Mouse (Mus musculus) embryonic facial prominence, embryonic 12.5 days (tissue): Measurements from ENCODE around the gene Mbd5. TPM values are rescaled to one million over a fixed set of nuclear protein-coding genes. Genes with fewer than 3 reads are reported as not detected.

Experiments used
- ATAC-seq: fragments of 200-750 bp; cut with Nextera tagmentation; 2 replicates; pipeline ENCODE4 v1.8.0; 2017; ENCODE audit not compliant: insufficient number of reproducible peaks, insufficient read depth, low FRiP score, low TSS enrichment
- H3K27ac ChIP-seq: fragments of 300-500 bp; sonication (generic); 2 replicates; pipeline ENCODE4 v1.5.1; 2016; ENCODE audit warnings: mild to moderate bottlenecking
- H3K27me3 ChIP-seq: fragments of 300-500 bp; sonication (generic); 2 replicates; pipeline ENCODE4 v1.6.1; 2016; ENCODE audit warnings: mild to moderate bottlenecking, moderate library complexity
- H3K36me3 ChIP-seq: fragments of 300-500 bp; sonication (generic); 2 replicates; pipeline ENCODE4 v1.6.1; 2016; ENCODE audit warnings: mild to moderate bottlenecking
- H3K4me1 ChIP-seq: fragments of 300-500 bp; sonication (generic); 2 replicates; pipeline ENCODE4 v1.6.1; 2016
- H3K4me2 ChIP-seq: fragments of 300-500 bp; sonication (generic); replicated peaks from 2 replicates; pipeline ENCODE4 v1.6.1; 2016; ENCODE audit warnings: mild to moderate bottlenecking, moderate library complexity
- H3K4me3 ChIP-seq: fragments of 300-500 bp; sonication (generic); 2 replicates; pipeline ENCODE4 v1.5.1; 2016; ENCODE audit warnings: mild to moderate bottlenecking
- H3K9ac ChIP-seq: fragments of 300-500 bp; sonication (generic); 2 replicates; pipeline ENCODE4 v1.6.1; 2016; ENCODE audit warnings: mild to moderate bottlenecking, moderate library complexity
- H3K9me3 ChIP-seq: fragments of 300-500 bp; sonication (generic); 2 replicates; pipeline ENCODE4 v1.6.1; 2016; ENCODE audit warnings: mild to moderate bottlenecking, moderate library complexity
- WGBS: fragments of 180-500 bp; shearing (Covaris S2); methylation state at CpG from one replicate; pipeline ENCODE4 v1.1.7; 2016; 5-methylcytosine and 5-hydroxymethylcytosine counted together
- polyA plus RNA-seq: library from polyadenylated mRNA; unstranded; fragments of >200 nt; fragmentation: Nextera tagmentation; extraction: Ambion mirVana; gene quantifications from 2 replicates; pipeline ENCODE4 v1.2.1, GENCODE M21; 2016

The Mbd5 gene
- polyA plus RNA-seq, 1 experiment from 2014 or later, result 29.8 TPM

DNA sequence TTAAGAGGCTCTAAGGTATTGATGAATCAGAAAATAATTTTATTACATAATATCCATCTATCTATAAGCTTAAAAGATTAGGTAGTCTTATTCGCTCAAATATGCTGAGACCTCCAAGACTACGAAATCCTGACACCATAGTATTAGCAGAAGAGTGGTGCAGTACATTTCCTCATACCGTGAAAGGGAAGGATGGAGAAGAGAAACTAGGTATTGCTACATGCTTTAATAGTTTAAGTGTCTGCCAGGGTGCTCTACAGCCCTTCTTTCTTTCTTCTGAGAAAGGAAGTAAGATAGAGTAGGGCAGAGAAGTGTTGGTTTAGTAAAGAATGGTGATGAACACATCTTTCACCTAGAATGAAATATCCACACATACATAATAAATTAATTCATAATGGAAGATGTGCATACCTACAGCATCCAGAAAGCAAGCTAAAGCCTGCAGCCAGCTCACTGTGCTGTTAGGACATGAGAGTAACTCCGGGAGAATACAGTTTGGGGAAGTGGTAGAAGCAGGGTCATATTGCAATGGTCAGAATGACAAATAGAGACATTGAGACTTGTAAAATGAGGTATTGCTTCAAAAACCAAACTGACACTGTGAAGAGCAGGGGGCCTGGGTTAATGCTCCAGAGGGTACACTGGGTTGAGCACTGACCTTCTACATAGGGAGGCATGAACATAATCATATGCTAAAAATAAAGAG is 326.9 kb downstream of the Mbd5 start:
- Histone ChIP-seq H3K27me3 (no peaks in the 10 kb centered on the region), H3K27ac (no peak overlapping the region), H3K9me3 (no peaks in the 10 kb centered on the region), H3K4me2 (no peak overlapping the region), H3K4me1 (no peaks in the 10 kb centered on the region), H3K9ac (no peak overlapping the region), H3K4me3 (no peak overlapping the region), H3K36me3 (no peaks in the 10 kb centered on the region)
- ATAC-seq, result no peak
- 92% methylated on average over 4 of the region's 4 CpGs for WGBS

DNA sequence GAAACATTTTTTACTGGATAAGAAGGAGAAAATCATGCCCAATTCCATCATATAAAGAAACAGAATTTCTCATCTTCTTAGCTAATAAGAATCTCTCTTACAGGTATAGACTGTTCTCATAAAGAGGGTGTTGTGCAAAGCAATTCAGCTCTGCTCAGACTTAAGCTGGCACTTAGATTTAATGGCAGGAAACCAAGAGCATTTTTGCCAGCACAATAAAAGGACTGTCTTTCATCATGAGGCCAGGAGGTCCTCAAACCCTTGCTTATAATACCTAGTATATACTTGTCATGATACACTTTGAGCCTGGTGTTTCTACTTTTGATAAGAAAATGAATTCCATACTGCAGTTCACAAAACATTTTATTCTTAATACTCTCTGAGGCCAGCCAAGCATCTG is 331.2 kb downstream of the Mbd5 start:
- H3K4me1 ChIP-seq, result no peaks in the 10 kb centered on the region
- H3K4me3 ChIP-seq, result no peak overlapping the region
- no peaks in the 10 kb centered on the region for H3K9me3 ChIP-seq
- H3K27ac ChIP-seq, result no peak overlapping the region
- no peaks in the 10 kb centered on the region for H3K36me3 ChIP-seq
- no peaks in the 10 kb centered on the region for H3K27me3 ChIP-seq
- 0 out of 2 replicates have a peak, but pooled peaks have one; percentile 35 for ATAC-seq
- H3K4me2 ChIP-seq, result no peak overlapping the region
- H3K9ac ChIP-seq, result no peak overlapping the region

DNA sequence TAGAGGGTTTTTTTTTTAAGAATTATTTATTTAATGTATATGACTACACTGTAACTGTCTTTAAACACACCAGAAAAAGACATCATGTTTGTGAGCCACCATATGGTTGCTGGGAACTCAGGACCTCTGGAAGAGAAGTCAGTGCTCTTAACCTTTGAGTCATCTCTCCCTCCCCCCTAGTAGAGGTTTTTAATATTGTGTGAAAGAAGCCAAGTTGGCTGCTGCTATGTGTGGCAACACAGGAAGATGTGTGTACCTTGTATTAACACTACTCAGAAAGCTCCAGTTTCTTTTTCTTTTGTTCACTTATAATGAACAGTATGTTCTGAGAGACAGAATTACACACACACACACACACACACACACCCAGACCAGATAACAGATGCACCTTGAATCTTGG is 334.3 kb downstream of the Mbd5 start:
- H3K4me3 ChIP-seq, result no peak overlapping the region
- no peaks in the 10 kb centered on the region for H3K36me3 ChIP-seq
- H3K9me3 ChIP-seq, result no peaks in the 10 kb centered on the region
- no peaks in the 10 kb centered on the region for H3K4me1 ChIP-seq
- H3K4me2 ChIP-seq, result no peak overlapping the region
- H3K9ac ChIP-seq, result no peak overlapping the region
- no peak for ATAC-seq
- H3K27ac ChIP-seq, result no peak overlapping the region
- no peaks in the 10 kb centered on the region for H3K27me3 ChIP-seq

DNA sequence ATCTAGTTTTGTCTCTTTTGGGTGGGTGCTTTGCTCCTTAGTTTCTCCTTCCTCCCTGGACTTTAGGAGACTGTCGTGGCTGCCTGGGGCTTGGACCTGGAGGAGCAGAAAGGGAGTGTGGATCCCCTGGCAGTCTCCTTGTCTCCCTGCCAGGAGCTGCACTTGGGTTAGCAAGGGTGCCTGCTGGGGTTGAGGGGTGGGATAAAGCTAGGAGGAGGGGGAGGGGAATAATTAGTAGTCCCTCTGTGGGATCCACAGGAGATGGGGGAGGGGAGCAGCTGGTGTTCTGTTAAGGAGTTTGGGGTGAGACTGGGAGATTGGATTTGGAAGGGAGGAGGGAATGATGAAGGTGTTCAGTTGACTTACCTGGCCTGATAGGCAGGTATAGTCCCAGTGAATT is 337.7 kb downstream of the Mbd5 start:
- Histone ChIP-seq H3K4me3 (no peak overlapping the region), H3K27ac (no peak overlapping the region), H3K27me3 (no peaks in the 10 kb centered on the region), H3K36me3 (no peaks in the 10 kb centered on the region), H3K4me1 (no peaks in the 10 kb centered on the region), H3K9me3 (no peaks in the 10 kb centered on the region), H3K4me2 (no peak overlapping the region), H3K9ac (no peak overlapping the region)
- no peak for ATAC-seq
- WGBS, result 16% methylated on average over 1 of the region's 1 CpGs

GRCm38 (mm10) chr2:49291709-49292108 is 342.4 kb downstream of the Mbd5 start:
- Histone ChIP-seq H3K4me2 (no peak overlapping the region), H3K36me3 (no peaks in the 10 kb centered on the region), H3K9me3 (no peaks in the 10 kb centered on the region), H3K27ac (no peak overlapping the region), H3K4me3 (no peak overlapping the region), H3K4me1 (no peaks in the 10 kb centered on the region), H3K9ac (no peak overlapping the region), H3K27me3 (no peaks in the 10 kb centered on the region)
- WGBS, result 78% methylated on average over 2 of the region's 2 CpGs
- no peak for ATAC-seq

GRCm38 (mm10) chr2:49312629-49313447 is 363.5 kb downstream of the Mbd5 start:
- Histone ChIP-seq H3K27ac (no peak overlapping the region), H3K9ac (no peak overlapping the region)
- 45% methylated on average over 19 of the region's 19 CpGs for WGBS

DNA sequence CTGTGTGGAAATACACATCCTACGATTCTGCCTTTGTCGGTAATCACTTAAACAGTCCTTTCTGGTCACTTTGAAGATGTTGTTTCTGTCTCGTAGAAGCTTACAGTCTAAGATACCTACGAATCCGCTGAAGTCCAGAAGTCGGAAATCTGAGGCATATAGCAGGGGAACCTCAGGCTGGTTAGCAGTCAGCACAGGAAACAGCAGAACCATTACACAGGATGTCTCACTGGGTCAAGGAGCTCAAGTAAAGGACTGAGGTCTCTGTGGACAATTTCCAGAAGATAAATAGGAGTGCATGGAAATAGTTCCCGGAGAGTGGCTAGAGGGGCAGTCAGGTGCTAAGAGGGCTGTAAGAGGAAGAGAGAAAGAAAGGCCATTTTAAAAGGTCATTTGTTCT is 384.3 kb downstream of the Mbd5 start:
- Histone ChIP-seq H3K27ac (no peak overlapping the region), H3K36me3 (no peaks in the 10 kb centered on the region), H3K4me1 (no peaks in the 10 kb centered on the region), H3K9me3 (no peaks in the 10 kb centered on the region), H3K4me3 (no peak overlapping the region), H3K4me2 (no peak overlapping the region), H3K27me3 (no peaks in the 10 kb centered on the region), H3K9ac (no peak overlapping the region)
- WGBS, result 92% methylated on average over 7 of the region's 7 CpGs
- no peak for ATAC-seq

More at GRCm38 (mm10) chr2:49312629-49313447, 363.5 kb downstream of the Mbd5 start:
- ATAC-seq, result peak; percentile 74; the same call in 1 of the 2 replicates
- no peaks in the 10 kb centered on the region for H3K4me1 ChIP-seq
- no peaks in the 10 kb centered on the region for H3K9me3 ChIP-seq
- H3K27me3 ChIP-seq, result no peaks in the 10 kb centered on the region
- H3K4me2 ChIP-seq, result peak overlapping the region; percentile 53
- H3K4me3 ChIP-seq, result peak overlapping the region; percentile 31
- H3K36me3 ChIP-seq, result no peaks in the 10 kb centered on the region

DNA sequence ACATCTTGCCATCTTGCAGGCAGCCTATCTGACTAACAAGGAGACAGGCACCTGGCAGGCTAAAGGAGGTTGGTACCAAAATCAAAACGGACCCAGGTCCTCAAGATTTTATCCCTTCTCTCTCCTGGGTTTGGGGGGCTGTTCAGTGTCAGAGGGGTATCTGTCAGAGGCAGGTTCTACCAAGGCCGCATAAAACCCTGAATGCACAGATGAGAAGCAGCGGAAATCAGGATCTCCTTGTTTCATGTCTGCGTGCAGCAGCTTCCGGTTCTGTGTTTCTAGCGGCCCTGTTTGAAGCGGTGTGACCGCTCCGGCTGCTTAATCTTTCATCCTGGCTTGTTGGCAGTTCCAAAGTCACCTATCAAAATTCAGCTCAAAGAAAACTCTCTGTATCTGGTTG is 386.0 kb downstream of the Mbd5 start:
- Histone ChIP-seq H3K27ac (no peak overlapping the region), H3K27me3 (no peaks in the 10 kb centered on the region), H3K9me3 (no peaks in the 10 kb centered on the region), H3K4me3 (no peak overlapping the region), H3K4me2 (no peak overlapping the region), H3K36me3 (no peaks in the 10 kb centered on the region), H3K9ac (no peak overlapping the region), H3K4me1 (no peaks in the 10 kb centered on the region)
- no peak for ATAC-seq
- WGBS, result 86% methylated on average over 9 of the region's 9 CpGs

DNA sequence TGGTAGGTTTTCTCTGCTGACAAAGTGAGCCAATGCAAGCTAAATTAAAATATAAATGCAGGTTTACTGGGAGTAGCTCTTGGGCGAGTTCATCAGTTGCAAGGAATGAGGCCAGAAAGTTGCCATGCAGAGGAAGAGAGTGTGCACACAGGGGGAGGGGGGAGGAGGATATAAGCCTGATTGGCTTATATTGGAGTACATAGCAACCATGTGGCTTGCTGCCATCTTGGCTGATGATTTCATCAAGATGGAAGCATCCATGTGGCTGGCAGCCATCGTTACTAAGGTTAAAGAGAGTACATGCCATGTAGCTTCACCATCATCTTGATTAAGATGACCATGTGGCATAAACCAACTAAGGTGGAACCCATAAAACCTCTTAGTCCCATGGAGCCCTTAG is 395.0 kb downstream of the Mbd5 start:
- 81% methylated on average over 2 of the region's 2 CpGs for WGBS
- Histone ChIP-seq H3K4me1 (no peaks in the 10 kb centered on the region), H3K4me2 (no peak overlapping the region), H3K36me3 (no peaks in the 10 kb centered on the region), H3K9me3 (no peaks in the 10 kb centered on the region), H3K27me3 (no peaks in the 10 kb centered on the region), H3K27ac (no peak overlapping the region), H3K4me3 (no peak overlapping the region), H3K9ac (no peak overlapping the region)
- ATAC-seq, result no peak

DNA sequence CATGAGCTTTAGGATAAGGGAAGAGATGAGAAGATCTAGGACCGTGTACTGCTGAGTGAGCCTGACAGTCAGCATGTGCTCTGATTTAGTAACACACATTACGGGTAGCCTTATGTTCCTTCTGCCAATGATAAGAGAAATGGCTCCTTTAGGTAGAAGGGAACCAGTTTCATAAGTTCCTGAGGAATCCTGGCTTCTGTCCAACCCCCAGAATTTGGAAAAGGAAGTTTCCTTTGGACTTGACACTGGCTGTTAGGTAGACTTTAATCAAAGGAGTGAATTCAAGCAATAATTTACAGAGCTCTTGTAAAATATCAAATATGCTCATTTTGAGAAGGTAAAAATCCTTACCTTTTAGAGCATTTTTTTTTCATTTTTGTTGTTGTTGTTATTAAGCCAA is 396.5 kb downstream of the Mbd5 start:
- Histone ChIP-seq H3K4me2 (no peak overlapping the region), H3K36me3 (no peaks in the 10 kb centered on the region), H3K9ac (no peak overlapping the region), H3K9me3 (no peaks in the 10 kb centered on the region), H3K4me3 (no peak overlapping the region), H3K27me3 (no peaks in the 10 kb centered on the region), H3K27ac (no peak overlapping the region), H3K4me1 (no peaks in the 10 kb centered on the region)
- no peak for ATAC-seq
- WGBS, result 78% methylated on average over 2 of the region's 2 CpGs

- no peaks in the 10 kb centered on the region for H3K36me3 ChIP-seq
- ATAC-seq, result no peak
- H3K4me3 ChIP-seq, result no peak overlapping the region
- H3K4me1 ChIP-seq, result no peaks in the 10 kb centered on the region
- WGBS, result 68% methylated on average over 5 of the region's 5 CpGs
- H3K4me2 ChIP-seq, result no peak overlapping the region
- H3K27me3 ChIP-seq, result no peaks in the 10 kb centered on the region
- no peaks in the 10 kb centered on the region for H3K9me3 ChIP-seq
- no peak overlapping the region for H3K27ac ChIP-seq
- H3K9ac ChIP-seq, result no peak overlapping the region
Measured at GRCm38 (mm10) chr2:49349813-49350212, 400.5 kb downstream of the Mbd5 start.

GRCm38 (mm10) chr2:49350852-49351251 is 401.5 kb downstream of the Mbd5 start:
- H3K4me3 ChIP-seq, result no peak overlapping the region
- H3K4me2 ChIP-seq, result no peak overlapping the region
- H3K9ac ChIP-seq, result no peak overlapping the region
- no peak for ATAC-seq
- no peaks in the 10 kb centered on the region for H3K36me3 ChIP-seq
- no peaks in the 10 kb centered on the region for H3K27me3 ChIP-seq
- H3K9me3 ChIP-seq, result no peaks in the 10 kb centered on the region
- no peak overlapping the region for H3K27ac ChIP-seq
- WGBS, result 88% methylated on average over 4 of the region's 4 CpGs
- no peaks in the 10 kb centered on the region for H3K4me1 ChIP-seq
